Mouse (Mus musculus) neural tube, embryonic 14.5 days (tissue): ENCODE data around the gene Psmc3. TPM values are rescaled to one million over a fixed set of nuclear protein-coding genes. Genes with fewer than 3 reads are reported as not detected.
"Not testable (repeated sequence)": the region's sequence is repeated elsewhere in the genome, so short reads cannot be mapped to it uniquely, and the experiment has no call there.

ENCODE experiments used
- ATAC-seq: fragments of 200-750 bp; cut with Nextera tagmentation; 2 replicates; pipeline ENCODE4 v1.8.0; 2017; ENCODE audit warnings: low read depth, mild to moderate bottlenecking, moderate TSS enrichment, moderate library complexity
- H3K27ac ChIP-seq: fragments of 300-500 bp; sonication (generic); 2 replicates; pipeline ENCODE4 v1.5.1; 2014; ENCODE audit warnings: low read depth, mild to moderate bottlenecking, control low read depth, low read length, moderate library complexity, mixed read lengths
- H3K27me3 ChIP-seq: fragments of 300-500 bp; sonication (generic); 2 replicates; pipeline ENCODE4 v1.6.1; 2014; ENCODE audit warnings: low read length; ENCODE audit not compliant: control insufficient read depth, insufficient read depth
- H3K36me3 ChIP-seq: fragments of 300-500 bp; sonication (generic); 2 replicates; pipeline ENCODE4 v1.6.1; 2014; ENCODE audit warnings: low read length, mixed read lengths; ENCODE audit not compliant: control insufficient read depth, insufficient read depth
- H3K4me1 ChIP-seq: fragments of 300-500 bp; sonication (generic); 2 replicates; pipeline ENCODE4 v1.6.1; 2014; ENCODE audit warnings: low read length; ENCODE audit not compliant: control insufficient read depth, insufficient read depth
- H3K4me2 ChIP-seq: fragments of 300-500 bp; sonication (generic); 2 replicates; pipeline ENCODE4 v1.6.1; 2014; ENCODE audit warnings: mild to moderate bottlenecking, low read depth, low read length, control low read depth
- H3K4me3 ChIP-seq: fragments of 300-500 bp; sonication (generic); 2 replicates; pipeline ENCODE4 v1.5.1; 2014; ENCODE audit warnings: low read depth, low read length, control low read depth, mixed read lengths
- H3K9ac ChIP-seq: fragments of 300-500 bp; sonication (generic); replicated peaks from 2 replicates; pipeline ENCODE4 v1.6.1; 2014; ENCODE audit warnings: low read depth, mild to moderate bottlenecking, control low read depth, low read length, mixed read lengths
- H3K9me3 ChIP-seq: fragments of 300-500 bp; sonication (generic); 2 replicates; pipeline ENCODE4 v1.6.1; 2016; ENCODE audit warnings: low read length; ENCODE audit not compliant: control insufficient read depth
- WGBS: fragments of 180-500 bp; shearing (Covaris S2); extraction: QIAGEN DNeasy Blood & Tissue Kit; methylation state at CpG from one replicate; pipeline ENCODE4 v1.1.7; 2014; 5-methylcytosine and 5-hydroxymethylcytosine counted together
- polyA plus RNA-seq: library from polyadenylated mRNA; unstranded; fragments of >200 nt; fragmentation: Nextera tagmentation; extraction: Ambion mirVana; gene quantifications from 2 replicates; pipeline ENCODE4 v1.2.1, GENCODE M21; 2014

Gene Psmc3
- polyA plus RNA-seq, 1 experiment from 2014 or later: 251 TPM

- not testable (repeated sequence) for H3K4me1 ChIP-seq
Observed at GRCm38 (mm10) chr2:91045805-91046204, 8.0 kb upstream of the Psmc3 start.

GRCm38 (mm10) chr2:91047359-91047758 is 6.5 kb upstream of the Psmc3 start:
- Histone ChIP-seq H3K36me3 (no peaks in the 10 kb centered on the region), H3K9me3 (no peaks in the 10 kb centered on the region), H3K4me3 (no peak overlapping the region), H3K9ac (no peak overlapping the region), H3K27me3 (no peaks in the 10 kb centered on the region), H3K4me2 (no peak overlapping the region), H3K4me1 (no peaks in the 10 kb centered on the region), H3K27ac (no peak overlapping the region)
- no peak for ATAC-seq
- WGBS: 65% methylated on average over 9 of the region's 9 CpGs

More at GRCm38 (mm10) chr2:91045805-91046204, 8.0 kb upstream of the Psmc3 start:
- H3K9ac ChIP-seq, H3K9me3 ChIP-seq, H3K27me3 ChIP-seq, H3K4me2 ChIP-seq, H3K4me3 ChIP-seq, H3K36me3 ChIP-seq, H3K27ac ChIP-seq, ATAC-seq: not testable (repeated sequence)
- 87% methylated on average over 1 of the region's 1 CpGs for WGBS

GRCm38 (mm10) chr2:91051917-91052316 is 1.9 kb upstream of the Psmc3 start:
- Histone ChIP-seq H3K4me3 (no peak overlapping the region), H3K27me3 (no peaks in the 10 kb centered on the region), H3K4me1 (peaks cover 8% of the 10 kb centered on the region), H3K9me3 (no peaks in the 10 kb centered on the region), H3K36me3 (peaks cover 14% of the 10 kb centered on the region), H3K9ac (no peak overlapping the region), H3K27ac (no peak overlapping the region), H3K4me2 (no peak overlapping the region)
- no peak for ATAC-seq
- 79% methylated on average over 3 of the region's 3 CpGs for WGBS

GRCm38 (mm10) chr2:91052752-91053151 is 1.1 kb upstream of the Psmc3 start:
- H3K4me2 ChIP-seq: no peak overlapping the region; the same call in 1 of the 2 replicates
- H3K27me3 ChIP-seq: no peaks in the 10 kb centered on the region
- H3K36me3 ChIP-seq: peaks cover 22% of the 10 kb centered on the region
- H3K9me3 ChIP-seq: no peaks in the 10 kb centered on the region
- H3K9ac ChIP-seq: no peak overlapping the region
- H3K4me1 ChIP-seq: peaks cover 8% of the 10 kb centered on the region
- no peak for ATAC-seq
- 72% methylated on average over 2 of the region's 2 CpGs for WGBS
- H3K27ac ChIP-seq: no peak overlapping the region
- no peak overlapping the region for H3K4me3 ChIP-seq

GRCm38 (mm10) chr2:91053181-91053933 is 452 bp upstream of the Psmc3 start:
- peak overlapping the region; percentile 86 for H3K27ac ChIP-seq
- peaks cover 8% of the 10 kb centered on the region for H3K4me1 ChIP-seq
- ATAC-seq: peak; percentile 64
- H3K4me2 ChIP-seq: peak overlapping the region; percentile 48
- WGBS: 0% methylated on average over 6 of the region's 6 CpGs
- no peaks in the 10 kb centered on the region for H3K27me3 ChIP-seq
- H3K36me3 ChIP-seq: peaks cover 27% of the 10 kb centered on the region
- peak overlapping the region; percentile 16; the same call in 1 of the 2 replicates for H3K9ac ChIP-seq
- no peaks in the 10 kb centered on the region for H3K9me3 ChIP-seq
- H3K4me3 ChIP-seq: peak overlapping the region; percentile 68

- Histone ChIP-seq H3K4me2 (no peak overlapping the region), H3K4me3 (no peak overlapping the region), H3K9me3 (no peaks in the 10 kb centered on the region), H3K4me1 (peaks cover 8% of the 10 kb centered on the region), H3K9ac (no peak overlapping the region), H3K27me3 (no peaks in the 10 kb centered on the region), H3K27ac (no peak overlapping the region), H3K36me3 (peaks cover 55% of the 10 kb centered on the region)
- no peak for ATAC-seq
- 94% methylated on average over 5 of the region's 5 CpGs for WGBS
Observed at GRCm38 (mm10) chr2:91058435-91058834, 4.6 kb downstream of the Psmc3 start.

- ATAC-seq: no peak
- Histone ChIP-seq H3K27me3 (no peaks in the 10 kb centered on the region), H3K9ac (no peak overlapping the region), H3K4me3 (no peak overlapping the region), H3K27ac (no peak overlapping the region), H3K9me3 (no peaks in the 10 kb centered on the region), H3K4me2 (no peak overlapping the region), H3K4me1 (peaks cover 8% of the 10 kb centered on the region), H3K36me3 (peaks cover 63% of the 10 kb centered on the region)
- 100% methylated on average over 2 of the region's 2 CpGs for WGBS
Observed at GRCm38 (mm10) chr2:91059376-91059775, 5.6 kb downstream of the Psmc3 start.

GRCm38 (mm10) chr2:91060544-91061355 is 6.9 kb downstream of the Psmc3 start:
- Histone ChIP-seq H3K4me3 (no peak overlapping the region), H3K9ac (no peak overlapping the region), H3K9me3 (no peaks in the 10 kb centered on the region), H3K27ac (no peak overlapping the region), H3K36me3 (peaks cover 63% of the 10 kb centered on the region), H3K4me1 (no peaks in the 10 kb centered on the region), H3K4me2 (no peak overlapping the region), H3K27me3 (no peaks in the 10 kb centered on the region)
- WGBS: 80% methylated on average over 10 of the region's 10 CpGs
- peak; percentile 47; the same call in 1 of the 2 replicates for ATAC-seq
